Mouse (Mus musculus) Patski (cell line): ENCODE measurements around the gene Tmem128. TPM values are rescaled to one million over a fixed set of nuclear protein-coding genes. Genes with fewer than 3 reads are reported as not detected.

ENCODE experiments used
- ATAC-seq: fragments of 100-300 bp; one replicate; pipeline ENCODE4 v1.8.0; 2021
- CTCF ChIA-PET: fragments of 350-600 bp; sonication (Branson Sonifier 250); formaldehyde crosslinking; loops from one replicate; lab custom pipeline; 2022; ENCODE audit warnings: inconsistent platforms; lab: Charles Lee
- POLR2A ChIA-PET: fragments of 350-600 bp; sonication (Branson Sonifier 250); formaldehyde crosslinking; loops from one replicate; lab custom pipeline; 2022; ENCODE audit warnings: antibody characterized with exemption, inconsistent platforms; lab: Charles Lee
- DNase-seq: peaks from one replicate; pipeline ENCODE4 v3.0.0-alpha.2; 2011; ENCODE audit warnings: low read depth, low spot score
- H3K27me3 ChIP-seq: fragments of 371-371 bp; one replicate; pipeline ENCODE4 v1.5.1; 2021
- CTCF ChIP-seq: fragments of 100-300 bp; IDR thresholded peaks from one replicate; pipeline ENCODE4 v1.5.1; 2021
- in situ Hi-C: fragments of 300-500 bp; cut with MboI; formaldehyde crosslinking; loops from 3 replicates; pipeline ENCODE4 v1.11.1; 2018; ENCODE audit warnings: low pct_unique_long_range_greater_than_20kb, mixed read lengths
- polyA plus RNA-seq: library from polyadenylated mRNA; unstranded; gene quantifications from one replicate; pipeline ENCODE4 v1.2.3, GENCODE M21; 2021

The Tmem128 gene
- polyA plus RNA-seq, 1 experiment from 2014 or later = 63.1 TPM

DNA sequence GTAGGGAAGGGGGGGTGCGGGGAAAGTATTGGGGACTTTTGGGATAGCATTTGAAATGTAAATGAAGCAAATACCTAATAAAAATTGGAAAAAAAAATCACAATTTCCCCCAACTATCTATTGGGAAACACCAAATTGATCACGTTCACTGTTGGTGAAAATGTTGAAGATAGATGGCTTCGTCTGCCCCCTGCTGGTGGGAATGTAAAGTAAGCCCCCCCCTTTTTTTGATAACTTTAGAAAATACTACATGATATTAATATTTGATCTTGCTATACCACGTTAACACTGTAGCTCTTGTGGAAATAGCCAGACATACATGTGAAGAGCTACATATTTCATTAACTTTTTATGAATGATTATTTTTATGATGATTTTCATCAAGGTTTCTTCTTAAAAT, 4.8 kb upstream of the Tmem128 start:
- CTCF ChIA-PET = interaction anchor here (0.7 to 0.8 kb wide), 2 partner anchors 9 to 57 kb away, joined by 3 read pairs; no protein-coding TSS in a partner anchor
- ATAC-seq (no peak), DNase-seq (no peak)
- in situ Hi-C loops = no loop called here
- no peak for TF ChIP-seq CTCF
- H3K27me3 ChIP-seq = no peaks in the 10 kb centered on the region
- POLR2A ChIA-PET = no interaction called here

DNA sequence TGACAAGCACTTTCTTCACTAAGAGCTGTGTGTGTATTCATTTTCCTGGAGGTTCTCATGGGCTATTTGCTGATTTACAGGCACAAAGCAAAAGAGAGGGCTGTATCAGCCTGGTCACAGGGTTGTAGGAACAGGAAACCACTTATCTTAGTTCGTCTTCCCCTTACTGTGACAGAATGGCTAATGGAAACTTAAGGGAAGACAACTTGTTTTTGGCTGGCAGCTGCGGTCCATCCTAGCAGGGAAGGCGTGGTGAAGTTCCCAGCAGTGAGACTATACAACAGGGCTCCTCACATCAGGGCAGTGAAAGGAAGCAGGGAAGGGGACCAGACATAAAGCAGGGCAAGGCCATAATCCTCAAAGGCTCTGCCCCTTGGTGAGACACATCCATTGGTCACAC, 4.3 kb upstream of the Tmem128 start:
- no peak for ATAC-seq
- DNase-seq = no peak
- in situ Hi-C loops = no loop called here
- H3K27me3 ChIP-seq = no peaks in the 10 kb centered on the region
- TF ChIP-seq CTCF = no peak
- CTCF ChIA-PET = interaction anchor here (0.7 to 1.2 kb wide), 3 partner anchors 10 to 58 kb away, joined by 3 read pairs; no protein-coding TSS in a partner anchor
- POLR2A ChIA-PET = no interaction called here

DNA sequence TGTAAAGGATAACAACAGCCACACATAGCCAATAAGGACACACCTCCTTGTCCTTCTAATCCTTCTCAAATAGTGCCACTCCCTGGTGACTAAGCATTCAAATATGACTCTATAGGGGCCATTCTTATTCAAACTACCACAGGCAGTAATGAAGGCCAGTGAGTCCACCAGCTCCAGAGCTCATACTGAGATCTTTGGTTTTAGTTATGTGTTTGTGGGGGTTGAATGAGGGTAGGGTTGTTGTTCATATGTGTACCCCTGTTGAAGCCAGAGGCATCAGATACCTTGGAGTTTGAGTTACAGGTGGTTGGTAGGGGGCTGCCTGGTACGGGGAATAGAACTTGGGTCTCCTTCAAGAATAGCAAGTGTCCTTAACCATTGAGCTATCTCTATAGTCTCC, 3.4 kb upstream of the Tmem128 start:
- H3K27me3 ChIP-seq = no peaks in the 10 kb centered on the region
- CTCF ChIA-PET = interaction anchor here (1.2 kb wide), 1 partner anchor 31 kb away, joined by 3 read pairs; no protein-coding TSS in a partner anchor
- in situ Hi-C loops = no loop called here

DNA sequence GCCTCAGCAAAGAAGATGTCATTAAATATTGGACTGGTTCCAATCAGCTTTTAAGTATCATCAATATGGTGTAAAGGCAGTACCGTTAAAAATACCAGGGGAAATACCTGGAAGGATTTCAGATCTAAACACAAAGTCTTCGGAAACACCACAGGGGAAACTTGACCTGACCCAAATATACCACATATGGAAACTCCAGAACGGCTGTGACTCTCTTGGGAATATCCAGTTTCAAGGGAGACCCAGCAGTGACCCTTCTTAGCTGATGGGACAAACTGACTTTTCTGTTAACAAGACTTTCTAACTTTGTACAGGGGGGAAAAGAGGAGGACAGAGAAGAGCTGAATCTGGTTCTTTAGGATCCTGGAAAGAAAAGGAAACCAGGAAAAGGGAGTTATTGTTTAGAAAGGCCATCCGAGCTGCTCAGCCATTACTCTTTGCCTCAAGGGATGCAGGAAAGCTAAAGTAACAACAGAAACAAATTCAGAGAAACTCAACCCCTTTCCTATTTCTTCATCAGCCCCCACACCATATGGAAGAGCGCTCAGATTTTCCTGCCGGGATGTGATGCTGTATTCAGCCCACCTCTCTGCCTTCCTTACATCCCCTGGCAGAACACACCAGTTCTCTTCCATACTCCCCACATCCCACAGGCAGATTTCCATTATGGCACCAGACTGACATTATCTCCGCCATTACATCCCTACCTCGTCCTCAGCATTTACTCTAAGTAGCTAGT, 1.8 kb upstream of the Tmem128 start:
- DNase-seq (no peak), ATAC-seq (no peak)
- no peak for TF ChIP-seq CTCF
- CTCF ChIA-PET = interaction anchor here (1.3 to 1.8 kb wide), 3 partner anchors 22 to 374 kb away, joined by 3 to 4 read pairs (median 3); no protein-coding TSS in a partner anchor
- no peaks in the 10 kb centered on the region for H3K27me3 ChIP-seq
- in situ Hi-C loops = no loop called here
- POLR2A ChIA-PET = no interaction called here

More for the DNA sequence above, 3.4 kb upstream of the Tmem128 start:
- POLR2A ChIA-PET = no interaction called here
- ATAC-seq = no peak
- TF ChIP-seq CTCF = no peak
- DNase-seq = no peak

DNA sequence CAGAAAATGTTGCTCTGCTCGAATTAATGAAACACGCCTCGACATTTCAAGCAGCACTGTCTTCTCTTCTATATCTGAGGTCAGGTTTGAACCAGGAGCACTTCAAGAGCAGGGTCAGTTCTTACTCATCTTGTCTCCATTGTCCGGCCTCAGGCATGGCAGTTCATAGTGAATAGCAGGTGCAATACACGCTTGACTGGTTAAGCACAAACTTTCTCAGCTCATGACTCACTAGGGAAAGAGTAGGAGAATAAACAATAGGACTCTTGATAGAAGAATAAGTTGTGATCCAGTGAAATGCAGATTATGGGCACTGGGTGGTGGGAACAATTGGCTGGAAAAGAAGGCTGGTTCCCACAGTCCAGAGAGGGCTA, 1.2 kb upstream of the Tmem128 start:
- ATAC-seq (peak; percentile 40), DNase-seq (peak; percentile 72)
- no peak for TF ChIP-seq CTCF
- ChIA-PET CTCF (interaction anchor here (0.5 to 2.5 kb wide), 4 partner anchors 13 to 172 kb away, joined by 3 to 6 read pairs (median 4); no protein-coding TSS in a partner anchor), POLR2A (no interaction called here)
- in situ Hi-C loops = no loop called here
- no peaks in the 10 kb centered on the region for H3K27me3 ChIP-seq

DNA sequence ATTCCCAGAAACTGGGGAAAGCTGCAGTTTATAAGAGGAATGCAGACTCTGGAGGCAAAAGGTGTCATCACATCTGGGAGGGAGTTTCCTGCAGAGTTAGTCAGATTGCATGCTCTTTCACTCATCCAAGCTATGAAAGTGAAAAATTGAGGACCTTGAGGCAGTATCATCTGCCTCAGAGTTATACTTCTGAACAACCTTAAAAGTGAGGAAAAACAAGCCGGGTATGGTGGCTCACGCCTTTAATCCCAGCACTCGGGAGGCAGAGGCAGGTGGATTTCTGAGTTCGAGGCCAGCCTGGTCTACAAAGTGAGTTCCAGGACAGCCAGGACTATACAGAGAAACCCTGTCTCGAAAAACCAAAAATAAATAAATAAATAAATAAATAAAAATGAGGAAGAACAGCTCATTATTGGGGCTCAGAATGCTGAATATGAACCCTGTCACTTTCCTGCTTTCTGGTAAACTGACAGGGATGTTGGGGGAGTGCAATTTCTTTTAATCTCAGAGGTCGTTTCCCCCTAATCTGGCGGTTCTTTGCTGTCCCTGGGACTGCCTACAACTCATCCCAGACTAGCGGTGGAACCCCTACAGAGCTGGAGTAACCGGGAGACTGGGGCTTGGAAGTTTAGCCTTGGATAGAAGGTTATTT, 404 bp upstream of the Tmem128 start:
- no peak for DNase-seq
- no peaks in the 10 kb centered on the region for H3K27me3 ChIP-seq
- in situ Hi-C loops = no loop called here
- ChIA-PET POLR2A (interaction anchor here (1.2 kb wide), 1 partner anchor 12 kb away, joined by 3 read pairs; no protein-coding TSS in a partner anchor), CTCF (interaction anchor here (0.5 to 2.5 kb wide), 5 partner anchors 14 to 173 kb away, joined by 3 to 6 read pairs (median 3); no protein-coding TSS in a partner anchor)
- no peak for TF ChIP-seq CTCF
- ATAC-seq = peak; percentile 23

DNA sequence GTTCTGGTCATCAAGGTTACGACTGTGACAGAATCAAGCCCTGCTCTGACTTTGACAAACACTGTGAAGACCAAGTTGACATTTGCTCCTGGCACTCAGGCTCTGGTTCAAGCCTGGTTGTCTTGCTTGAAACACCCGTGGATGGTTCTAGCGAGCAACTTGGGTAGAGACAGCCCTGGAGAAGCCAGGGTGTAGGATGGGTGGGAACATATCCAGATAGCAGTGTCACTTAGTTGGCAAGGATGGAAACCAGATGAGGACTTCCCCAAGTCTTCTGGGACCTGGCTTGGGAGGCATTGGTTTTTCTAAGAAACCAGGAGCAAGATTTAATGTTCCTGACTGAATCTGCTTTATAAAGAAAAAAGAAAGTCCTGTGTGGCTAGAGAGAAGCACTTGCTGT, 11.0 kb downstream of the Tmem128 start:
- no peak for ATAC-seq
- no peak for TF ChIP-seq CTCF
- POLR2A ChIA-PET = no interaction called here
- DNase-seq = no peak
- in situ Hi-C loops = no loop called here
- CTCF ChIA-PET = no interaction called here
- no peaks in the 10 kb centered on the region for H3K27me3 ChIP-seq

DNA sequence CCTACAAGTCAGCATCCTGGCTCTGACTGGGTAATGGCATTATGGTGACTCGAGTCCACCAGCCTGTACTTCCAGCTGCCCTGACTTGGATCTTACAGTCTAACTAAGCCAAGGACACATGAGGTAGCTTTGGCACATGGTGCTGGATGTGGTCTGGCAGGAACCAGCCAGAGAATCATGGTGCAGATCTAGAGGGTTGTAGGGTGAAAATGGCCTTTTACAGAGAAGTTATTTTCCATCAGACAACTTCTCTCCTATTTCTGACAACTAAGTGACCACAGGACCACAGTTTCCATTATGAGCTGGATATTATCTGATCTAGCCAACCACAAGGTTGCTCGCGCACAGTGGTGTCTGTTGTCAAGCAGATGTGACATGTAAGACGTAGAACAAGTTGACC, 13.8 kb downstream of the Tmem128 start:
- peaks cover 23% of the 10 kb centered on the region for H3K27me3 ChIP-seq
- ChIA-PET CTCF (interaction anchor here (1.5 kb wide), 1 partner anchor 13 kb away, joined by 4 read pairs; no protein-coding TSS in a partner anchor), POLR2A (no interaction called here)
- DNase-seq = no peak
- in situ Hi-C loops = no loop called here
- TF ChIP-seq CTCF = no peak
- no peak for ATAC-seq

DNA sequence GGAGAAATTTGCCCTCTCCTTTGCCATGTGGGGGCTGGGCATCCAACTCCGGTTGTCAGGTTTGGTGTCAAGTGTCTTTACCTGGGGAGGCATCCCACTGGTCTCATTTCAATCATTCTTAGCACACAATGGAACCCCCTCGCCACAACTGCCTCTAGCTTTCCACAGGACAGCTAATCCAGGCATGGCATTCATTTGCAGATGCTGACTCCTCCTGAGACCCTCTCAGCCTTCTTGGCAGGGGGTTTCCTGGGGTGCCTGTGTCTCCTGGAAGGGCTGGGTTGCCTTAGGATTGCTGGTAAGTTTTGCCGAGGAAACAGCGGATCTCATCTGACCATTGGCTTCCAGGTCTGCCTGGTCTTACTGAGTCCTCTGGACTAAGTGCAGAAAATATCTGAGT, 15.8 kb downstream of the Tmem128 start, which contains the start of gene Otop1:
Gene Otop1, plus strand, starts transcription at position 202 of the 400 bp plus-strand sequence.
- in situ Hi-C loops = no loop called here

DNA sequence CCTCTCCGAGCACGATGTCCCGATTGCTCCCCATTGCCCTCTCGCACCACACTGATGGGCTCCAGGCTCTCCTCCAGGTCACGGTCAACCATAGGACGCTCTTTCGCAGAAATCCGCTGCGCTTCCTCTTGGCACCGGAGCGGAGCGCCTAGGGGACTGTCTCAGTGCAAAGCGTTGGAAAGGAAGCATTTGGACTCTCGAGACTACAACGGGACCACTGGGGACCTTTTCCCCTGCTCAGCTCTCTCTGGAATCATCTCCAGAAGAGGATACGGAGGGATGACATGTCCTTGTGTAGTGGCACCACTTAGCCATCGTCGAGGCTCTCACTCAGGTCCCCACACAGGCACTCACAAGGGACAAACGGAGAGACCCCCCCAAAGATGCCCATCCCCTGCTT, 16.5 kb downstream of the Tmem128 start:
- CTCF ChIA-PET = no interaction called here
- POLR2A ChIA-PET = no interaction called here
- TF ChIP-seq CTCF = no peak
- DNase-seq = no peak
- in situ Hi-C loops = no loop called here
- H3K27me3 ChIP-seq = peaks cover 37% of the 10 kb centered on the region
- ATAC-seq = no peak

More for the DNA sequence above, 15.8 kb downstream of the Tmem128 start, which contains the start of gene Otop1:
- POLR2A ChIA-PET = no interaction called here
- peaks cover 37% of the 10 kb centered on the region for H3K27me3 ChIP-seq
- ATAC-seq (no peak), DNase-seq (no peak)
- TF ChIP-seq CTCF = no peak
- CTCF ChIA-PET = no interaction called here
